Mouse (Mus musculus) limb, embryonic 15.5 days (tissue): Measurements from ENCODE around the gene Zfp51. TPM values are rescaled to one million over a fixed set of nuclear protein-coding genes. Genes with fewer than 3 reads are reported as not detected.
A peak's percentile ranks its signal among the peaks of the same experiment; 100 is the strongest.
"Not testable (repeated sequence)": the region's sequence is repeated elsewhere in the genome, so short reads cannot be mapped to it uniquely, and the experiment has no call there.

Experiments
- ATAC-seq: fragments of 200-750 bp; cut with Nextera tagmentation; 2 replicates; pipeline ENCODE4 v1.8.0; 2017; ENCODE audit warnings: low read depth, moderate TSS enrichment; ENCODE audit not compliant: insufficient number of reproducible peaks, low FRiP score, low TSS enrichment
- H3K27ac ChIP-seq: fragments of 300-500 bp; sonication (generic); 2 replicates; pipeline ENCODE4 v1.5.1; 2015; ENCODE audit warnings: moderate library complexity, mild to moderate bottlenecking, inconsistent platforms
- H3K27me3 ChIP-seq: fragments of 300-500 bp; sonication (generic); 2 replicates; pipeline ENCODE4 v1.6.1; 2015; ENCODE audit warnings: inconsistent platforms
- H3K36me3 ChIP-seq: fragments of 300-500 bp; sonication (generic); 2 replicates; pipeline ENCODE4 v1.6.1; 2015; ENCODE audit warnings: inconsistent platforms
- H3K4me1 ChIP-seq: fragments of 300-500 bp; sonication (generic); 2 replicates; pipeline ENCODE4 v1.6.1; 2015; ENCODE audit warnings: inconsistent platforms
- H3K4me2 ChIP-seq: fragments of 300-500 bp; sonication (generic); 2 replicates; pipeline ENCODE4 v1.6.1; 2015; ENCODE audit warnings: mild to moderate bottlenecking, inconsistent platforms
- H3K4me3 ChIP-seq: fragments of 300-500 bp; sonication (generic); 2 replicates; pipeline ENCODE4 v1.5.1; 2015; ENCODE audit warnings: mild to moderate bottlenecking, inconsistent platforms
- H3K9ac ChIP-seq: fragments of 300-500 bp; sonication (generic); 2 replicates; pipeline ENCODE4 v1.6.1; 2015; ENCODE audit warnings: inconsistent platforms
- H3K9me3 ChIP-seq: fragments of 300-500 bp; sonication (generic); 2 replicates; pipeline ENCODE4 v1.6.1; 2016; ENCODE audit warnings: inconsistent platforms
- WGBS: fragments of 180-500 bp; shearing (Covaris S2); methylation state at CpG from one replicate; pipeline ENCODE4 v1.1.7; 2015; 5-methylcytosine and 5-hydroxymethylcytosine counted together
- polyA plus RNA-seq: library from polyadenylated mRNA; unstranded; fragments of >200 nt; fragmentation: Nextera tagmentation; extraction: Ambion mirVana; gene quantifications from 2 replicates; pipeline ENCODE4 v1.2.1, GENCODE M21; 2015

Zfp51 gene
- polyA plus RNA-seq, 1 experiment from 2014 or later: 14.6 TPM

GRCm38 (mm10) chr17:21476351-21476750 lies 26.2 kb downstream of the Zfp51 start:
- not testable (repeated sequence) for H3K27ac ChIP-seq, ATAC-seq, H3K9ac ChIP-seq, H3K4me2 ChIP-seq, H3K4me3 ChIP-seq, H3K9me3 ChIP-seq, H3K27me3 ChIP-seq, H3K36me3 ChIP-seq
- H3K4me1 ChIP-seq: peaks cover 13% of the 10 kb centered on the region
- WGBS: 85% methylated on average over 5 of the region's 9 CpGs

- H3K9ac ChIP-seq, H3K27ac ChIP-seq, H3K27me3 ChIP-seq, ATAC-seq, H3K4me2 ChIP-seq, H3K4me3 ChIP-seq, H3K36me3 ChIP-seq, H3K9me3 ChIP-seq, H3K4me1 ChIP-seq: not testable (repeated sequence)
- 72% methylated on average over 10 of the region's 10 CpGs for WGBS
Measured at GRCm38 (mm10) chr17:21478103-21478777, 28.1 kb downstream of the Zfp51 start.

GRCm38 (mm10) chr17:21488760-21489499 lies 38.8 kb downstream of the Zfp51 start, which contains the start of gene Zfp53:
Gene Zfp53 (plus strand): TSS chr17:21488998.
- Histone ChIP-seq H3K9ac (peak within 1 kb of the TSS; percentile 64), H3K4me2 (peak within 1 kb of the TSS; percentile 60), H3K4me1 (peaks cover 6% of the 10 kb centered on the region), H3K9me3 (no peaks in the 10 kb centered on the region), H3K4me3 (peak within 1 kb of the TSS; percentile 65), H3K27me3 (no peaks in the 10 kb centered on the region), H3K27ac (peak within 1 kb of the TSS; percentile 79), H3K36me3 (peaks cover 4% of the 10 kb centered on the region; the same call in 1 of the 2 replicates)
- WGBS: 1% methylated on average over 34 of the region's 34 CpGs
- ATAC-seq: peak; percentile 99

- H3K4me1 ChIP-seq: peaks cover 6% of the 10 kb centered on the region
- peak overlapping the region; percentile 65 for H3K4me3 ChIP-seq
- H3K4me2 ChIP-seq: peak overlapping the region; percentile 60
- H3K27ac ChIP-seq: no peak overlapping the region
- ATAC-seq: no peak
- H3K27me3 ChIP-seq: no peaks in the 10 kb centered on the region
- peaks cover 4% of the 10 kb centered on the region; the same call in 1 of the 2 replicates for H3K36me3 ChIP-seq
- 21% methylated on average over 8 of the region's 8 CpGs for WGBS
- H3K9me3 ChIP-seq: no peaks in the 10 kb centered on the region
- H3K9ac ChIP-seq: peak overlapping the region; percentile 64
Measured at GRCm38 (mm10) chr17:21489500-21490001, 39.4 kb downstream of the Zfp51 start.

- Histone ChIP-seq H3K27me3 (no peaks in the 10 kb centered on the region), H3K36me3 (peaks cover 13% of the 10 kb centered on the region), H3K9ac (no peak overlapping the region), H3K4me2 (no peak overlapping the region), H3K27ac (no peak overlapping the region), H3K9me3 (no peaks in the 10 kb centered on the region), H3K4me1 (no peaks in the 10 kb centered on the region), H3K4me3 (no peak overlapping the region)
- ATAC-seq: no peak
- 82% methylated on average over 1 of the region's 1 CpGs for WGBS
Measured at GRCm38 (mm10) chr17:21501365-21501764, 51.2 kb downstream of the Zfp51 start.

GRCm38 (mm10) chr17:21504524-21504923 lies 54.4 kb downstream of the Zfp51 start:
- no peaks in the 10 kb centered on the region for H3K9me3 ChIP-seq
- no peaks in the 10 kb centered on the region for H3K4me1 ChIP-seq
- no peaks in the 10 kb centered on the region for H3K27me3 ChIP-seq
- H3K4me3 ChIP-seq: no peak overlapping the region
- H3K27ac ChIP-seq: no peak overlapping the region
- no peak overlapping the region for H3K4me2 ChIP-seq
- peaks cover 24% of the 10 kb centered on the region for H3K36me3 ChIP-seq
- H3K9ac ChIP-seq: no peak overlapping the region
- 93% methylated on average over 1 of the region's 1 CpGs for WGBS
- no peak for ATAC-seq

GRCm38 (mm10) chr17:21506258-21506657 lies 56.1 kb downstream of the Zfp51 start:
- no peak for ATAC-seq
- no peaks in the 10 kb centered on the region for H3K4me1 ChIP-seq
- H3K9ac ChIP-seq: no peak overlapping the region
- no peak overlapping the region for H3K27ac ChIP-seq
- no peak overlapping the region for H3K4me2 ChIP-seq
- WGBS: 91% methylated on average over 3 of the region's 3 CpGs
- peaks cover 28% of the 10 kb centered on the region for H3K36me3 ChIP-seq
- no peaks in the 10 kb centered on the region for H3K27me3 ChIP-seq
- no peaks in the 10 kb centered on the region for H3K9me3 ChIP-seq
- no peak overlapping the region for H3K4me3 ChIP-seq

GRCm38 (mm10) chr17:21509756-21510155 lies 59.6 kb downstream of the Zfp51 start:
- no peaks in the 10 kb centered on the region for H3K27me3 ChIP-seq
- no peak overlapping the region for H3K4me2 ChIP-seq
- H3K4me3 ChIP-seq: no peak overlapping the region
- ATAC-seq: no peak
- no peak overlapping the region for H3K9ac ChIP-seq
- H3K9me3 ChIP-seq: no peaks in the 10 kb centered on the region
- H3K4me1 ChIP-seq: no peaks in the 10 kb centered on the region
- peaks cover 29% of the 10 kb centered on the region for H3K36me3 ChIP-seq
- no peak overlapping the region for H3K27ac ChIP-seq

Other genes starting within 250 kb of the Zfp51 start
- not detected in 2 replicates for gene Vmn1r234, start 224.3 kb upstream of the Zfp51 start, polyA plus RNA-seq
- gene Vmn1r235, start 194.0 kb upstream of the Zfp51 start, polyA plus RNA-seq: not detected in 2 replicates
- gene Vmn1r236, start 167.4 kb upstream of the Zfp51 start, polyA plus RNA-seq: not detected in 2 replicates
- not detected in 2 replicates for gene Vmn1r237, start 138.5 kb upstream of the Zfp51 start, polyA plus RNA-seq
- 4.2 and 4.6 TPM in 2 replicates for gene Zfp677, start 66.6 kb upstream of the Zfp51 start, polyA plus RNA-seq
- gene Zfp54, start 27.1 kb upstream of the Zfp51 start, polyA plus RNA-seq: 5.3 and 6.0 TPM in 2 replicates
- 10.6 and 11.4 TPM in 2 replicates for gene Zfp53, start 38.6 kb downstream of the Zfp51 start, polyA plus RNA-seq
- gene Zfp52, start 85.2 kb downstream of the Zfp51 start, polyA plus RNA-seq: 5.4 and 5.5 TPM in 2 replicates
- gene Zfp948, start 116.6 kb downstream of the Zfp51 start, polyA plus RNA-seq: 19.9 and 22.3 TPM in 2 replicates
- 4.9 and 5.1 TPM in 2 replicates for gene Zfp983, start 200.2 kb downstream of the Zfp51 start, polyA plus RNA-seq
- gene Gm10226, start 241.5 kb downstream of the Zfp51 start, polyA plus RNA-seq: 8.3 and 9.0 TPM in 2 replicates